Mouse (Mus musculus): ENCODE measurements around the gene Zscan26. TPM values are rescaled to one million over a fixed set of nuclear protein-coding genes. Genes with fewer than 3 reads are reported as not detected.

Gene Zscan26
- total RNA-seq, 1 experiment from 2014 or later = 32.2 TPM

Small RNAs within 50 kb of the gene (microRNA-seq; reads per million reads assigned to microRNA genes)
- gene Mir1896 (0 to 0.43 reads per million in 2 experiments), gene Mir6942 (0 reads per million in 2 experiments)

Other genes with a start within 250 kb of the Zscan26 start
- not detected in 2 replicates for gene Gpx5, start 161.0 kb downstream of the Zscan26 start, total RNA-seq (2021)
- not detected in 2 replicates for gene Gpx6, start 141.6 kb downstream of the Zscan26 start, total RNA-seq (2021)
- not detected in 2 replicates for gene Olfr1367, start 106.8 kb downstream of the Zscan26 start, total RNA-seq (2021)
- 8.0 and 10.1 TPM in 2 replicates for gene Zscan12, start 90.9 kb downstream of the Zscan26 start, total RNA-seq (2021)
- 57.7 and 64.0 TPM in 2 replicates for gene Zkscan3, start 51.0 kb downstream of the Zscan26 start, total RNA-seq (2021)
- 0.79 and 0.85 TPM in 2 replicates for gene Pgbd1, start 12.7 kb downstream of the Zscan26 start, total RNA-seq (2021)
- gene Nkapl, start 14.8 kb upstream of the Zscan26 start, total RNA-seq (2021) = 1.4 and 1.7 TPM in 2 replicates
- 2.3 and 3.9 TPM in 2 replicates for gene Zkscan4, start 25.2 kb upstream of the Zscan26 start, total RNA-seq (2021)
- gene Gm10065, start 25.7 kb upstream of the Zscan26 start, total RNA-seq (2021) = not detected in 2 replicates
- 16.7 and 18.3 TPM in 2 replicates for gene AK157302, start 41.5 kb upstream of the Zscan26 start, total RNA-seq (2021)
- gene Gm11273, start 47.7 kb upstream of the Zscan26 start, total RNA-seq (2021) = 174 and 184 TPM in 2 replicates
- gene Zkscan8, start 77.4 kb upstream of the Zscan26 start, total RNA-seq (2021) = 17.4 and 20.4 TPM in 2 replicates
- not detected in 2 replicates for gene Olfr1366, start 89.1 kb upstream of the Zscan26 start, total RNA-seq (2021)
- gene Olfr1535, start 106.2 kb upstream of the Zscan26 start, total RNA-seq (2021) = not detected in 2 replicates
- gene Olfr1364, start 128.0 kb upstream of the Zscan26 start, total RNA-seq (2021) = not detected in 2 replicates
- gene Olfr1362, start 160.3 kb upstream of the Zscan26 start, total RNA-seq (2021) = not detected in 2 replicates
- not detected in 2 replicates for gene Olfr11, start 188.8 kb upstream of the Zscan26 start, total RNA-seq (2021)
- gene Olfr1361, start 209.7 kb upstream of the Zscan26 start, total RNA-seq (2021) = not detected in 2 replicates
- not detected in 2 replicates for gene Olfr1360, start 223.7 kb upstream of the Zscan26 start, total RNA-seq (2021)
- not detected in 2 replicates for gene Olfr1359, start 244.4 kb upstream of the Zscan26 start, total RNA-seq (2021)

Measured in adrenal gland, postnatal 14 days (tissue).